Mouse (Mus musculus): ENCODE measurements at regions not wholly inside any gene's neighbourhood (a gene's known extent, or its start where the extent isn't known, plus 50 kb on each side); places are given as distances from the start of the nearest gene placed in this dataset.

- TF ChIP-seq CTCF (IDR thresholded peaks at IDR 0.05; ENCODE audit: borderline replicate concordance, insufficient read depth, low read depth, low read length) (no peak), POLR2A (IDR thresholded peaks at IDR 0.05; ENCODE audit: borderline replicate concordance, insufficient read depth, low read length) (no peak)
Measured at GRCm38 (mm10) chr8:34455376-34455775, 343.8 kb upstream of the Gm10131 start.
